ENCODE assay signal across 8 mouse cellular contexts in the genomic region with DNA sequence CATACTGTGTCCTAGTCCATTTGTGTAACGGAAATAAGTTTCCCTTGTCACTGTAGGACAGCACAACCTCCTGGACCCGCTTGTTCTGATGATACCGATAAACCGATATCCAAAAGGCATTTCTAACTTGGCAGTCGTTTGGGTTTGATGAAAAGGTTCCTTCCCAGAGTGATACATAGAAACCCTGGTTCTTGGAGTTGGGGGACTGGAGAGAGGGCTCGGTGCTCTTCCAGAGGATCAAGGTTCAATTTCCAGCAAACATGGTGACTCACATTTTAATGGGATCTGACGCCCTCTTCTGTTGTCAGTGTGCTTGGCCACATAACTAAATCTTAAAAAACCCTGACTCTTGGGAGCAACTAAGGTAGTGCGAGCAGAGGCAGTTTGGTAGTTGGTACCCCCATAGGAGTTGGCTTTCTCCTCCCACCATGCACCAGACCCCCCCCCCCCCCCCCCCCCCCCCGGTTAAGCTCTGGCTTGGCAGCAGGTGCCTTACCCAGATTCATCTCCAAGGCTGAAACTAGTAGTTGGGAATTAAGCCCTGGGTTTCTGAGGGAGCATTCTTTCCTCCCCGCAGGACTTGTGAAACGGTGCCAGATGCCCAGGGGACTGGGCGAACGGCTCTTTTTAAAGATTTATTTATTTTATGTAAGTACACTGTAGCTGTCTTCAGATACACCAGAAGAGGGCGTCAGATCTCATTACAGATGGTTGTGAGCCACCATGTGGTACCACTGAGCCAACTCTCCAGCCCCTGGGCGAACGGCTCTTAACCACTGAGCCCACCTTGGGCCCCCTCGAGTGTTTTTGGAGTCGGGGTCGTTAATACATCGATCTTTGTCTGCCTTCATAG. TPM values are rescaled to one million over a fixed set of nuclear protein-coding genes. Genes with fewer than 3 reads are reported as not detected.
DNase-seq lines count a peak whose midpoint lies in the region; ATAC-seq lines count a peak whose summit lies in the region.

No protein-coding gene starts in this region.

- H3K4me3 ChIP-seq in erythroblast, embryonic 14.5 days (replicated peaks): peak overlapping the region; percentile 93
- H3K4me3 ChIP-seq in intestine, embryonic 16.5 days (ENCODE audit: low read length): peak overlapping the region; percentile 88
- peak overlapping the region; percentile 90 for H3K4me3 ChIP-seq in midbrain, embryonic 13.5 days (replicated peaks)

- no peaks in the 10 kb centered on the region for H3K9me3 ChIP-seq in erythroblast, embryonic 14.5 days (ENCODE audit: control insufficient read depth, low read length)
- H3K9me3 ChIP-seq in intestine, embryonic 16.5 days (ENCODE audit: control insufficient read depth, low read length): no peaks in the 10 kb centered on the region
- H3K9me3 ChIP-seq in midbrain, embryonic 13.5 days: no peaks in the 10 kb centered on the region

- no peaks in the 10 kb centered on the region for H3K27me3 ChIP-seq in erythroblast, embryonic 14.5 days (ENCODE audit: control insufficient read depth)
- H3K27me3 ChIP-seq in intestine, embryonic 16.5 days (replicated peaks; ENCODE audit: control insufficient read depth, insufficient read depth, low read length): no peaks in the 10 kb centered on the region
- no peaks in the 10 kb centered on the region for H3K27me3 ChIP-seq in midbrain, embryonic 13.5 days

- peak; percentile 77 for DNase-seq in 416B (ENCODE audit: low read depth)
- DNase-seq in embryo, embryonic 10 days (ENCODE audit: low spot score): peak; percentile 64
- no peak for DNase-seq in right cerebral cortex, postnatal 14 days
- DNase-seq in right cerebral cortex, adult 18-20 months: no peak

- H3K9ac ChIP-seq in intestine, embryonic 16.5 days (ENCODE audit: low read depth, low read length): peak overlapping the region; percentile 91
- H3K9ac ChIP-seq in midbrain, embryonic 13.5 days (replicated peaks): peak overlapping the region; percentile 88

- no peak for ATAC-seq in erythroblast, adult 5-6 weeks (replicated peaks; ENCODE audit: low FRiP score, poor library complexity, severe bottlenecking)
- ATAC-seq in intestine, embryonic 16.5 days: peak; percentile 47
- ATAC-seq in midbrain, embryonic 13.5 days: no peak

- H3K4me2 ChIP-seq in intestine, embryonic 16.5 days (ENCODE audit: low read depth, low read length): peak overlapping the region; percentile 75
- H3K4me2 ChIP-seq in midbrain, embryonic 13.5 days (replicated peaks): peak overlapping the region; percentile 96

- WGBS in intestine, embryonic 16.5 days: 10% methylated on average over 19 of the region's 20 CpGs
- WGBS in midbrain, embryonic 13.5 days: 7% methylated on average over 19 of the region's 20 CpGs

- peak overlapping the region; percentile 90 for H3K27ac ChIP-seq in intestine, embryonic 16.5 days (ENCODE audit: low read length)
- peak overlapping the region; percentile 77; the same call in 1 of the 2 replicates for H3K27ac ChIP-seq in midbrain, embryonic 13.5 days

- H3K36me3 ChIP-seq in erythroblast, embryonic 14.5 days (ENCODE audit: control insufficient read depth): peaks cover 45% of the 10 kb centered on the region
- H3K36me3 ChIP-seq in intestine, embryonic 16.5 days (ENCODE audit: control insufficient read depth, insufficient read depth, low read length): peaks cover 25% of the 10 kb centered on the region; the same call in 1 of the 2 replicates
- H3K36me3 ChIP-seq in midbrain, embryonic 13.5 days: peaks cover 46% of the 10 kb centered on the region

- H3K4me1 ChIP-seq in erythroblast, embryonic 14.5 days (ENCODE audit: control insufficient read depth): peaks cover 29% of the 10 kb centered on the region
- H3K4me1 ChIP-seq in intestine, embryonic 16.5 days (ENCODE audit: control insufficient read depth, insufficient read depth, low read length): peaks cover 12% of the 10 kb centered on the region
- H3K4me1 ChIP-seq in midbrain, embryonic 13.5 days (replicated peaks): peaks cover 23% of the 10 kb centered on the region

RNA-seq across cellular contexts. Expression of a gene that starts 1.1 kb away (rescaled TPM):
- 6.8 and 7.8 TPM in 2 replicates for polyA plus RNA-seq in erythroblast, embryonic 14.5 days (2012)
- total RNA-seq in erythroblast, adult 5-6 weeks (2015; ENCODE audit: low replicate concordance): 5.6 and 7.5 TPM in 2 replicates
- 0.34 TPM in 1 of 2 replicates, not detected in the other for total RNA-seq in erythroblast, adult 5-6 weeks (2017; ENCODE audit: low replicate concordance)
- 102 and 104 TPM in 2 replicates for polyA plus RNA-seq in intestine, embryonic 16.5 days (2015; fragmentation: Nextera tagmentation; extraction: Ambion mirVana)
- 53.4 and 54.0 TPM in 2 replicates for polyA plus RNA-seq in midbrain, embryonic 13.5 days (2015; fragmentation: Nextera tagmentation; extraction: Ambion mirVana)

RNA-seq across cellular contexts. Expression of a gene that starts 9.0 kb away (rescaled TPM):
- 0.31 and 0.42 TPM in 2 replicates for polyA plus RNA-seq in erythroblast, embryonic 14.5 days (2012)
- 21.1 and 22.7 TPM in 2 replicates for total RNA-seq in erythroblast, adult 5-6 weeks (2015; ENCODE audit: low replicate concordance)
- total RNA-seq in erythroblast, adult 5-6 weeks (2017; ENCODE audit: low replicate concordance): 19.1 and 46.3 TPM in 2 replicates
- 142 and 153 TPM in 2 replicates for polyA plus RNA-seq in intestine, embryonic 16.5 days (2015; fragmentation: Nextera tagmentation; extraction: Ambion mirVana)
- polyA plus RNA-seq in midbrain, embryonic 13.5 days (2015; fragmentation: Nextera tagmentation; extraction: Ambion mirVana): 119 and 125 TPM in 2 replicates

RNA-seq across cellular contexts. Expression of a gene that starts 10.0 kb away (rescaled TPM):
- not detected in 2 replicates for polyA plus RNA-seq in erythroblast, embryonic 14.5 days (2012)
- total RNA-seq in erythroblast, adult 5-6 weeks (2015; ENCODE audit: low replicate concordance): not detected in 2 replicates
- total RNA-seq in erythroblast, adult 5-6 weeks (2017; ENCODE audit: low replicate concordance): not detected in 2 replicates
- 0.34 and 0.37 TPM in 2 replicates for polyA plus RNA-seq in intestine, embryonic 16.5 days (2015; fragmentation: Nextera tagmentation; extraction: Ambion mirVana)
- polyA plus RNA-seq in midbrain, embryonic 13.5 days (2015; fragmentation: Nextera tagmentation; extraction: Ambion mirVana): 0.24 and 0.46 TPM in 2 replicates

RNA-seq across cellular contexts. Expression of a gene that starts 21.5 kb away (rescaled TPM):
- 3.0 and 3.2 TPM in 2 replicates for polyA plus RNA-seq in erythroblast, embryonic 14.5 days (2012)
- 6.9 and 8.8 TPM in 2 replicates for total RNA-seq in erythroblast, adult 5-6 weeks (2015; ENCODE audit: low replicate concordance)
- 7.7 and 18.2 TPM in 2 replicates for total RNA-seq in erythroblast, adult 5-6 weeks (2017; ENCODE audit: low replicate concordance)
- polyA plus RNA-seq in intestine, embryonic 16.5 days (2015; fragmentation: Nextera tagmentation; extraction: Ambion mirVana): 73.9 and 75.6 TPM in 2 replicates
- polyA plus RNA-seq in midbrain, embryonic 13.5 days (2015; fragmentation: Nextera tagmentation; extraction: Ambion mirVana): 55.7 and 59.8 TPM in 2 replicates

RNA-seq across cellular contexts. Expression of a gene that starts 44.5 kb away (rescaled TPM):
- 0.05 TPM in 1 of 2 replicates, not detected in the other for polyA plus RNA-seq in erythroblast, embryonic 14.5 days (2012)
- not detected in 2 replicates for total RNA-seq in erythroblast, adult 5-6 weeks (2015; ENCODE audit: low replicate concordance)
- total RNA-seq in erythroblast, adult 5-6 weeks (2017; ENCODE audit: low replicate concordance): not detected in 2 replicates
- polyA plus RNA-seq in intestine, embryonic 16.5 days (2015; fragmentation: Nextera tagmentation; extraction: Ambion mirVana): 8.2 and 10.0 TPM in 2 replicates
- polyA plus RNA-seq in midbrain, embryonic 13.5 days (2015; fragmentation: Nextera tagmentation; extraction: Ambion mirVana): 0.80 and 0.81 TPM in 2 replicates

Comparison
In these comparisons a context has a peak if more than half of its experiments do, and no peak if none do; other contexts are left out.
1. DNase-seq: peak in 416B (single experiment) and embryo, embryonic 10 days (single experiment); none in right cerebral cortex, postnatal 14 days (single experiment) and right cerebral cortex, adult 18-20 months (single experiment).
2. RNA of a gene that starts 9.0 kb away (polyA plus RNA-seq): 142 to 153 TPM in intestine, embryonic 16.5 days and 119 to 125 TPM in midbrain, embryonic 13.5 days; 0.31 to 0.42 TPM in erythroblast, embryonic 14.5 days; every median in the first group is over 10 times any median in the second.
3. Peak in every context shown above with its lines, with median percentiles within 50 percentile points of each other: H3K4me3 ChIP-seq.